Mouse (Mus musculus): Measurements from ENCODE around the gene Med16. TPM values are rescaled to one million over a fixed set of nuclear protein-coding genes. Genes with fewer than 3 reads are reported as not detected.
A peak's percentile ranks its signal among the peaks of the same experiment; 100 is the strongest.

Gene Med16
- polyA plus RNA-seq, 1 experiment: 103 TPM

DNA sequence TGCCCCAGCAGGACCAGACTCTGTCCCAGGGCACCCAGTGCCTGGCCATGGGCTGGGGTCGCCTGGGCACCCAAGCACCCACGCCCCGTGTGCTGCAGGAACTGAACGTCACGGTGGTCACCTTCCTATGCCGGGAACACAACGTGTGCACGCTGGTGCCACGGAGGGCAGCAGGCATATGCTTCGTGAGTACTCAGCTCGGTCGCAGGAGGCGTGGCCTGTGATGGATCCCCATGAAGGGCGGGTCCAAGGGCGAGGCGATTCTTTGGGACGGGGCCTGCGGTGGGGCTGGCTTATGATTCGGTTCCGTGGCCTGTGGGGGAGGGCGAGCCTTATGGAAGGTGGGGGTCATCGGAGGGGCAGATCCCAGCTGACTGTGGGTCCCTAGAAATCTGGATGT, 26.7 kb downstream of the Med16 start:
- no peak overlapping the region for H3K4me3 ChIP-seq (ENCODE audit: control insufficient read depth, insufficient read depth, low read length)
- H3K4me1 ChIP-seq (replicated peaks; ENCODE audit: control insufficient read depth, insufficient read depth, low read length): peaks cover 19% of the 10 kb centered on the region
- H3K36me3 ChIP-seq (ENCODE audit: control insufficient read depth, insufficient read depth, low read length): no peaks in the 10 kb centered on the region
- TF ChIP-seq CTCF (IDR thresholded peaks at IDR 0.05; ENCODE audit: borderline replicate concordance, control insufficient read depth, extremely low read depth, insufficient read depth, low read length, poor library complexity): no peak
- no peak for TF ChIP-seq POLR2A (IDR thresholded peaks at IDR 0.05; ENCODE audit: control insufficient read depth, extremely low read depth, insufficient read depth, low read length, poor library complexity)
- no peaks in the 10 kb centered on the region; the same call in 1 of the 2 replicates for H3K27me3 ChIP-seq (ENCODE audit: control insufficient read depth, insufficient read depth, low read length)
- 6% methylated on average over 22 of the region's 22 CpGs for WGBS
- no peak for DNase-seq
- no peak overlapping the region for H3K27ac ChIP-seq (ENCODE audit: control insufficient read depth, insufficient read depth, low read length)

DNA sequence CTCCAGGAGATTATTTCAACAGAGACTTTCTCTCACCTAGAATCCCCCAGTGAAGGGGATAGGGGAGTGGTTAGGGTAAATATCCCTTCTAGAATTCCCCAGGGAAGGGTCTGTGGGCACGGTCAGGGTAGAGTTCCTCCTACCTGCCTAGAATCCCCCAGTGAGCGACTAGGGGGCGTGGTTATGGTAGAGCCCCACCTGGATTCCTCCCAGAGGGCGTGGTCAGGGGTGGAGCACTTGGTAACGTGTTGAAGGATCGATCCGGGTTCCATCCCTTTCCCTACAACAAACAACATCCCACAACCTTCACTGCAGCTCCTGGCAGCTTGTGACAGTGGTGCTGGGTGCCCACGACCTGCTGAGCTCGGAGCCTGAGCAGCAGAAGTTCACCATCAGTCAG, 28.0 kb downstream of the Med16 start:
- Histone ChIP-seq H3K4me3 (ENCODE audit: control insufficient read depth, insufficient read depth, low read length) (no peak overlapping the region), H3K27ac (ENCODE audit: control insufficient read depth, insufficient read depth, low read length) (no peak overlapping the region), H3K36me3 (ENCODE audit: control insufficient read depth, insufficient read depth, low read length) (no peaks in the 10 kb centered on the region), H3K4me1 (replicated peaks; ENCODE audit: control insufficient read depth, insufficient read depth, low read length) (peaks cover 21% of the 10 kb centered on the region), H3K27me3 (ENCODE audit: control insufficient read depth, insufficient read depth, low read length) (no peaks in the 10 kb centered on the region; the same call in 1 of the 2 replicates)
- 8% methylated on average over 9 of the region's 9 CpGs for WGBS
- TF ChIP-seq CTCF (IDR thresholded peaks at IDR 0.05; ENCODE audit: borderline replicate concordance, control insufficient read depth, extremely low read depth, insufficient read depth, low read length, poor library complexity) (no peak), POLR2A (IDR thresholded peaks at IDR 0.05; ENCODE audit: control insufficient read depth, extremely low read depth, insufficient read depth, low read length, poor library complexity) (no peak)
- no peak for DNase-seq

DNA sequence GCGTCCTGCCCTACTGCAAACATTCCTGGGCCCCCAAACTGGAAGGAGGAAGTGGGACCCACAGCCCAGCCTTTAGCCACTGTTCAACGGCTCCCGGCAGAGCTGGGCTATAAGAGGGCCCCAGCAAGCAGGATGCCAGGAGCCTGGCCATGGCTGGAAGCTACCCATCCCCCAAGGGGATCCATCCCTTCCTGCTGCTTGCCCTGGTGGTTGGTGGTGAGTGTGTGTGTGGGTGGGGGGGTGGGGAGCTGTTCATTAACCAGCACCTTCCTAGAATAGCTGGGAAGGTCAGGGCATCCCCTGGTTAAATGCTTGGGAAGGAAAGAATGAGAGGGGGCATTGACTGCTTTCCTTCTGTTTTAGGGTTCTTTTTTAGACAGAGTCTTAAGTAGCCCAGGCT, 29.2 kb downstream of the Med16 start:
- no peak for TF ChIP-seq CTCF (IDR thresholded peaks at IDR 0.05; ENCODE audit: borderline replicate concordance, control insufficient read depth, extremely low read depth, insufficient read depth, low read length, poor library complexity)
- no peak for TF ChIP-seq POLR2A (IDR thresholded peaks at IDR 0.05; ENCODE audit: control insufficient read depth, extremely low read depth, insufficient read depth, low read length, poor library complexity)
- Histone ChIP-seq H3K4me1 (replicated peaks; ENCODE audit: control insufficient read depth, insufficient read depth, low read length) (peaks cover 23% of the 10 kb centered on the region), H3K27ac (ENCODE audit: control insufficient read depth, insufficient read depth, low read length) (no peak overlapping the region), H3K27me3 (ENCODE audit: control insufficient read depth, insufficient read depth, low read length) (no peaks in the 10 kb centered on the region; the same call in 1 of the 2 replicates), H3K36me3 (ENCODE audit: control insufficient read depth, insufficient read depth, low read length) (no peaks in the 10 kb centered on the region), H3K4me3 (ENCODE audit: control insufficient read depth, insufficient read depth, low read length) (no peak overlapping the region)
- 16% methylated on average over 3 of the region's 3 CpGs for WGBS
- DNase-seq: no peak

DNA sequence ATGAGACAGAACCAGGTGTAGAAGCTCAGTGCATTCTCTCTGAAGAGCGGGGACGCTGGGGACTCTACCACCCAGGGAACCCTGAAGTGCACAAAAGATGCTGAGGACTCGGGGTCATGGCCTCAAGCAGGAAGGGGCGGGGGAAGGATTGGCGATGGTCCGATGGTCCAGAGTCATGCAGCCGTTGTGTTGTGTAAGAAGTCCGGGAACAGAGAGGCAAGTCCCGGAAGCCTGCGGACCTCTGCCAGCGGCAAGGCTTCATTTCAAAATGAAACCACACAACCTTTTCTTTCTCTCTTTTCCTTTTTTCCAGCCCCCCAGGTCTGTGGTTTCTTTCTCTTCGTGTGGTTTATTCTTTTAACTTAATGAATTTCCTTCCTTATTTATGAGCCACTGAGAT, 31.0 kb downstream of the Med16 start:
- Histone ChIP-seq H3K4me3 (ENCODE audit: control insufficient read depth, insufficient read depth, low read length) (peak overlapping the region; percentile 14), H3K4me1 (replicated peaks; ENCODE audit: control insufficient read depth, insufficient read depth, low read length) (peaks cover 36% of the 10 kb centered on the region), H3K36me3 (ENCODE audit: control insufficient read depth, insufficient read depth, low read length) (no peaks in the 10 kb centered on the region), H3K27me3 (ENCODE audit: control insufficient read depth, insufficient read depth, low read length) (peaks cover 8% of the 10 kb centered on the region; the same call in 1 of the 2 replicates), H3K27ac (ENCODE audit: control insufficient read depth, insufficient read depth, low read length) (no peak overlapping the region)
- no peak for TF ChIP-seq POLR2A (IDR thresholded peaks at IDR 0.05; ENCODE audit: control insufficient read depth, extremely low read depth, insufficient read depth, low read length, poor library complexity)
- WGBS: 4% methylated on average over 12 of the region's 12 CpGs
- DNase-seq: no peak

DNA sequence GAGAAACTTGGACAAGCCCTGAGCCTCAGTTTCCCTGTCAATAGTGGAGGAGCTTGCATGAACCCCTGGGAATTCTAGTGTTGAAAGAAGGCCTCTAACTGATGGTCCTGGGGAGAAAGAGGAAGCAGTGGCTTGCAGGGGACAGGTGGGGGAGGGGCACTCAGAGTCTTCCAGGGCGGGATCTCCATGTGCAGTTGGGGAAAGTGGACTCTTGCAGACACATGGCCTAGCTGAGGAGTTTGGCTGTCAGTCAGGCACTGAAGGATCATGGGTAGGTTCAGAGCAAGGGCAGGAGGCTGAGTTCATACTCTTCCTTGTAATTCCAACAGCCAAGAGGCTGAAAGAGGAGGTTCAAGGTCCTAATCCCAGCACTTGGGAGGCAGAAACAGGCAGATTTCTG, 31.5 kb downstream of the Med16 start:
- no peak overlapping the region for H3K27ac ChIP-seq (ENCODE audit: control insufficient read depth, insufficient read depth, low read length)
- DNase-seq: no peak
- peaks cover 8% of the 10 kb centered on the region; the same call in 1 of the 2 replicates for H3K27me3 ChIP-seq (ENCODE audit: control insufficient read depth, insufficient read depth, low read length)
- 4% methylated on average over 1 of the region's 1 CpGs for WGBS
- no peaks in the 10 kb centered on the region for H3K36me3 ChIP-seq (ENCODE audit: control insufficient read depth, insufficient read depth, low read length)
- peaks cover 36% of the 10 kb centered on the region for H3K4me1 ChIP-seq (replicated peaks; ENCODE audit: control insufficient read depth, insufficient read depth, low read length)
- TF ChIP-seq CTCF (IDR thresholded peaks at IDR 0.05; ENCODE audit: borderline replicate concordance, control insufficient read depth, extremely low read depth, insufficient read depth, low read length, poor library complexity) (no peak), POLR2A (IDR thresholded peaks at IDR 0.05; ENCODE audit: control insufficient read depth, extremely low read depth, insufficient read depth, low read length, poor library complexity) (no peak)
- H3K4me3 ChIP-seq (ENCODE audit: control insufficient read depth, insufficient read depth, low read length): no peak overlapping the region

DNA sequence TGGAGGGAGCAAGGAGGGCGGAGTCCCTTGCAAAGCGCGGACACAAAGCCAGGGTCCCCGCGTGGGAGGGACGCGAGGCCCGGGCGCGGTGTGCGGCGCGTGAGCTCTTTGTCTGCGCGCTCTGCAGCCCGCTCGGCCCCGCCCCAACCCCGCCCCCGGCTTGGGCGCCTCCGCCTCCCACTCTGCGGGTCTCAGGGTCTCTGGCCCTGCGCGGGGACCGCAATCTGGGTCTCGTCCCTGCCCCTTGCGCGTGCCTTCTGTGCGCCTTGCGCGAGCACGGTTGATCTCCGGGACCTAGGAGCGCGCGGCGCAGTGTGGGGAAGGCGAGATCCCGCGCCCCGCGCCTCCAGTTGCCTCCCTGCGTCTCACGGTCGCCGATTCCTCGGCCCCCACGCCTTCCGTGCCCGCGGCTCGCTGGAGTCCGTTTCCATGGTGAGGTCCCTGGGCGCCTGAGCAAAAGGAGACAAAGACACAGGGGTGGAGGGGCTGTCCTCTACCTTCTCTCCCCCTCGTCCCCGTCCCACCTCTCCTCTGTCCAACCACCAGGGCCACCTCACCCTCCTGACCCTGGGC, 34.3 kb downstream of the Med16 start, which contains the start of the genes Prtn3 and Plppr3:
Gene Prtn3 (plus strand): TSS at position 187 of the 573 bp plus-strand sequence.
Gene Plppr3 (minus strand): TSS at position 345 of the 573 bp plus-strand sequence.
- H3K4me1 ChIP-seq (replicated peaks; ENCODE audit: control insufficient read depth, insufficient read depth, low read length): peaks cover 28% of the 10 kb centered on the region
- peaks cover 8% of the 10 kb centered on the region; the same call in 1 of the 2 replicates for H3K27me3 ChIP-seq (ENCODE audit: control insufficient read depth, insufficient read depth, low read length)
- 2% methylated on average over 56 of the region's 57 CpGs for WGBS
- no peaks in the 10 kb centered on the region for H3K36me3 ChIP-seq (ENCODE audit: control insufficient read depth, insufficient read depth, low read length)
- H3K4me3 ChIP-seq (ENCODE audit: control insufficient read depth, insufficient read depth, low read length): peak within 1 kb of the TSS; percentile 37
- no peak for DNase-seq
- no peak for TF ChIP-seq POLR2A (IDR thresholded peaks at IDR 0.05; ENCODE audit: control insufficient read depth, extremely low read depth, insufficient read depth, low read length, poor library complexity)
- TF ChIP-seq CTCF (IDR thresholded peaks at IDR 0.05; ENCODE audit: borderline replicate concordance, control insufficient read depth, extremely low read depth, insufficient read depth, low read length, poor library complexity): no peak
- no peak within 1 kb of the TSS for H3K27ac ChIP-seq (ENCODE audit: control insufficient read depth, insufficient read depth, low read length)

Data from thymus, adult 2 months (tissue).